Mouse (Mus musculus) ES-Bruce4 (cell line): ENCODE measurements around the gene Cdh13.

Source experiments
- CTCF ChIP-seq: IDR thresholded peaks from one replicate; pipeline ENCODE4 v1.8.1; 2011; ENCODE audit warnings: low read depth, low read length
- POLR2A ChIP-seq: IDR thresholded peaks from one replicate; pipeline ENCODE4 v1.8.1; 2011; ENCODE audit warnings: low read length; ENCODE audit not compliant: insufficient read depth

DNA sequence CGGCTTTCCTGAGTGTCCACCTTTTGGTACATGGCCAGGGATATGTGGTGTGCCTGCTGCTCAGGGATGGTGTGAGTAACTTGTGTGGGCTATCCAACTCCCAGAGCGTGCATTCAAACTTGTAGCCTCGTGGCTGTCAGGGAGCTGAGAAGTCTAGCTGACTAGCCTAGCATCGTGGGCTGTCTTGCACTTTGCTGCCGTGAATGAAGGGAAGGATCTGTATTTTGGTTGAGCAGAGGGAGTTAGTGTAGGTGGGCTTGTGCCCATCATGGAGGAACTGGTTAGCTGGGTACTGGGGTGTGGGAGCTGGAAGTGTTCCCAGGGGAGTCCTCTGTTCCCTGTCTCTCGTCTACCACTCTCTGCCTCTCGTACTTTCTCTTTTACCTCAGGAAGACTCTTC is 74.1 kb downstream of the Cdh13 start:
- TF ChIP-seq CTCF: no peak
- TF ChIP-seq POLR2A: no peak
